Mouse (Mus musculus): ENCODE data around the gene Fam216b. TPM values are rescaled to one million over a fixed set of nuclear protein-coding genes. Genes with fewer than 3 reads are reported as not detected.

Fam216b gene
- total RNA-seq, 2 experiments from 2014 or later, result not detected

- no peak for DNase-seq (ENCODE audit: low spot score)
Measured at GRCm38 (mm10) chr14:78043079-78043478, 45.7 kb downstream of the Fam216b start.

- DNase-seq (ENCODE audit: low spot score), result peak; percentile 22
Measured at GRCm38 (mm10) chr14:78041886-78042526, 46.8 kb downstream of the Fam216b start.

DNA sequence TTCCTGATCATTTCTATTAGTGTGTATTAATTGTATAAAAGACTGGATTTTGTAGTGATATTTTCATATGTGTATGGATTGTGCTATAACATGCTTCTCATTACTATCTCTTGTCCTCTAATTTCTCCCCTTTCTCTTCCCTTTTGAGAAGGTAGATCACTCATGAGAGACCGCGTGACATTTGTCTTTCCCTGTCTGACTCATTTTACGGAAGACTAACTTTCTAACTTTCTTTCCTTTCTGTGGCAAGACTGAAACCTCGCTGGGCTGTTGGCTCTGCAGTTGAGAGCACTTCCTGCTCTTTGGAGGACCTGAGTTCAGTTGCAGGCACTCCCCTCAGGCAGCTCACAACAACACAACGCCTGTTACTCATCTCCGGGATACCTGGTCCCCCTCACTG is 48.2 kb downstream of the Fam216b start:
- DNase-seq (ENCODE audit: low spot score), result no peak

DNA sequence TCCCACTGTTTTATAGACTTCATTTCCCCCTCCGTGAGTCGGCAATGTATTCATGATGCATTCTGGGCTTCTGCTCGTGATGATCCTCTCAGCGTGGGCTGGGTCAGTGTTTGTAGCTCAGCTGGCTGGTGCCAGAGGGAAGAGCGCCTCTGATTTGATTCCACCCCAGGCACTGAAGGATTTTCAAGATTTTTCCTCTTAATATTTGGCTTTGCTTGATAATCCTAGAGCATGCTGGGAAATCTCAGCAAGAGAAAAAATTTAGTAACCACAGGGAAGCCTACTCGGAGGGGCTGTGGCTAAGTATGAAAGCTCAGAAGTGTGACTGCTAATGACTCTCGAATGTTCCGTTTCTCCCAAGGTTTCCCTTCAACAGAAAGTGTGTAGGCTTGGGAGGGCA is 49.9 kb downstream of the Fam216b start:
- DNase-seq (ENCODE audit: low spot score), result no peak

Other genes starting within 250 kb of the Fam216b start
- 100 to 1,000 TPM; 126 to 141 TPM for gene Dnajc15, start 213.9 kb downstream of the Fam216b start, total RNA-seq (2021)
- under 1 TPM; 0.16 to 0.26 TPM for gene Epsti1, start 184.8 kb downstream of the Fam216b start, total RNA-seq (2021)
- not detected for gene Tnfsf11, start 219.0 kb upstream of the Fam216b start, total RNA-seq (2021)